Mouse (Mus musculus): ENCODE data around the gene Cklf.

GRCm38 (mm10) chr8:104227048-104227447 lies 23.6 kb upstream of the Cklf start:
- TF ChIP-seq ZC3H11A (IDR thresholded peaks at IDR 0.05; ENCODE audit: borderline replicate concordance, low read depth, low read length), result no peak
- TF ChIP-seq HCFC1 (IDR thresholded peaks at IDR 0.05; ENCODE audit: borderline replicate concordance, insufficient read depth, low read length), result no peak
- no peak for TF ChIP-seq MAFK (IDR thresholded peaks at IDR 0.05; ENCODE audit: insufficient read depth, low read depth, low read length)

All from ES-E14 (cell line).